Mouse (Mus musculus) lung, embryonic 16.5 days (tissue): ENCODE results near the gene Pln. TPM values are rescaled to one million over a fixed set of nuclear protein-coding genes. Genes with fewer than 3 reads are reported as not detected.
A peak's percentile ranks its signal among the peaks of the same experiment; 100 is the strongest.

Source experiments
- ATAC-seq: fragments of 200-750 bp; cut with Nextera tagmentation; 2 replicates; pipeline ENCODE4 v1.8.0; 2017; ENCODE audit warnings: low read depth, mild to moderate bottlenecking, moderate library complexity
- H3K27ac ChIP-seq: fragments of 300-500 bp; sonication (generic); 2 replicates; pipeline ENCODE4 v1.5.1; 2014; ENCODE audit warnings: mild to moderate bottlenecking, control low read depth, low read length
- H3K27me3 ChIP-seq: fragments of 300-500 bp; sonication (generic); 2 replicates; pipeline ENCODE4 v1.6.1; 2014; ENCODE audit warnings: low read depth, low read length, mixed read lengths; ENCODE audit not compliant: control insufficient read depth, insufficient read depth
- H3K36me3 ChIP-seq: fragments of 300-500 bp; sonication (generic); 2 replicates; pipeline ENCODE4 v1.6.1; 2014; ENCODE audit warnings: low read length; ENCODE audit not compliant: control insufficient read depth, insufficient read depth
- H3K4me1 ChIP-seq: fragments of 300-500 bp; sonication (generic); replicated peaks from 2 replicates; pipeline ENCODE4 v1.6.1; 2014; ENCODE audit warnings: low read length, mixed read lengths; ENCODE audit not compliant: control insufficient read depth, insufficient read depth
- H3K4me2 ChIP-seq: fragments of 300-500 bp; sonication (generic); 2 replicates; pipeline ENCODE4 v1.6.1; 2014; ENCODE audit warnings: low read depth, low read length, control low read depth
- H3K4me3 ChIP-seq: fragments of 300-500 bp; sonication (generic); 2 replicates; pipeline ENCODE4 v1.5.1; 2014; ENCODE audit warnings: mild to moderate bottlenecking, low read length, control low read depth
- H3K9ac ChIP-seq: fragments of 300-500 bp; sonication (generic); 2 replicates; pipeline ENCODE4 v1.6.1; 2014; ENCODE audit warnings: low read length, control low read depth
- H3K9me3 ChIP-seq: fragments of 300-500 bp; sonication (generic); 2 replicates; pipeline ENCODE4 v1.6.1; 2016; ENCODE audit warnings: low read length; ENCODE audit not compliant: control insufficient read depth
- WGBS: fragments of 180-500 bp; shearing (Covaris S2); extraction: QIAGEN DNeasy Blood & Tissue Kit; methylation state at CpG from one replicate; pipeline ENCODE4 v1.1.7; 2014; 5-methylcytosine and 5-hydroxymethylcytosine counted together
- polyA plus RNA-seq: library from polyadenylated mRNA; unstranded; fragments of >200 nt; fragmentation: Nextera tagmentation; extraction: Ambion mirVana; gene quantifications from 2 replicates; pipeline ENCODE4 v1.2.1, GENCODE M21; 2015

The Pln gene
- polyA plus RNA-seq: 3.5 and 5.2 TPM in 2 replicates

GRCm38 (mm10) chr10:53337162-53337923 is at the start of gene Pln:
TSS of gene Pln (plus strand) at chr10:53337667.
- Histone ChIP-seq H3K4me2 (no peak within 1 kb of the TSS), H3K27me3 (no peaks in the 10 kb centered on the region), H3K9ac (no peak within 1 kb of the TSS), H3K4me3 (no peak within 1 kb of the TSS), H3K4me1 (0 out of 2 replicates have a peak, but pooled peaks cover 9% of the 10 kb centered on the region), H3K36me3 (no peaks in the 10 kb centered on the region), H3K27ac (no peak within 1 kb of the TSS), H3K9me3 (no peaks in the 10 kb centered on the region)
- ATAC-seq: no peak
- WGBS: 66% methylated on average over 6 of the region's 6 CpGs

- no peak for ATAC-seq
- H3K4me1 ChIP-seq: no peaks in the 10 kb centered on the region
- H3K9ac ChIP-seq: no peak overlapping the region
- no peaks in the 10 kb centered on the region for H3K9me3 ChIP-seq
- no peak overlapping the region for H3K4me3 ChIP-seq
- no peak overlapping the region for H3K4me2 ChIP-seq
- 50% methylated on average over 3 of the region's 3 CpGs for WGBS
- H3K27me3 ChIP-seq: no peaks in the 10 kb centered on the region
- no peaks in the 10 kb centered on the region for H3K36me3 ChIP-seq
- no peak overlapping the region for H3K27ac ChIP-seq
Observed at GRCm38 (mm10) chr10:53305867-53306266, 31.6 kb upstream of the Pln start.

- H3K9me3 ChIP-seq: no peaks in the 10 kb centered on the region
- no peak for ATAC-seq
- no peaks in the 10 kb centered on the region for H3K27me3 ChIP-seq
- no peak overlapping the region for H3K9ac ChIP-seq
- H3K4me1 ChIP-seq: no peaks in the 10 kb centered on the region
- H3K27ac ChIP-seq: no peak overlapping the region
- H3K4me3 ChIP-seq: no peak overlapping the region
- 91% methylated on average over 3 of the region's 3 CpGs for WGBS
- H3K4me2 ChIP-seq: no peak overlapping the region
- H3K36me3 ChIP-seq: no peaks in the 10 kb centered on the region
Observed at GRCm38 (mm10) chr10:53306674-53307073, 30.8 kb upstream of the Pln start.

GRCm38 (mm10) chr10:53323367-53323766 is 14.1 kb upstream of the Pln start:
- Histone ChIP-seq H3K9ac (no peak overlapping the region), H3K9me3 (no peaks in the 10 kb centered on the region), H3K36me3 (no peaks in the 10 kb centered on the region), H3K4me3 (no peak overlapping the region), H3K4me2 (no peak overlapping the region), H3K4me1 (0 out of 2 replicates have a peak, but pooled peaks cover 6% of the 10 kb centered on the region), H3K27me3 (no peaks in the 10 kb centered on the region), H3K27ac (no peak overlapping the region)
- no peak for ATAC-seq

GRCm38 (mm10) chr10:53324663-53325062 is 12.8 kb upstream of the Pln start:
- Histone ChIP-seq H3K27me3 (no peaks in the 10 kb centered on the region), H3K27ac (peak overlapping the region; percentile 25; the same call in 1 of the 2 replicates), H3K9me3 (no peaks in the 10 kb centered on the region), H3K4me3 (no peak overlapping the region), H3K9ac (no peak overlapping the region), H3K4me1 (0 out of 2 replicates have a peak, but pooled peaks cover 6% of the 10 kb centered on the region), H3K36me3 (no peaks in the 10 kb centered on the region), H3K4me2 (no peak overlapping the region)
- peak; percentile 95 for ATAC-seq
- WGBS: 17% methylated on average over 1 of the region's 1 CpGs

GRCm38 (mm10) chr10:53326367-53326766 is 11.1 kb upstream of the Pln start:
- 0 out of 2 replicates have a peak, but pooled peaks cover 6% of the 10 kb centered on the region for H3K4me1 ChIP-seq
- H3K4me3 ChIP-seq: no peak overlapping the region
- no peak overlapping the region for H3K4me2 ChIP-seq
- no peak overlapping the region for H3K27ac ChIP-seq
- H3K27me3 ChIP-seq: no peaks in the 10 kb centered on the region
- H3K9me3 ChIP-seq: no peaks in the 10 kb centered on the region
- ATAC-seq: no peak
- no peak overlapping the region for H3K9ac ChIP-seq
- no peaks in the 10 kb centered on the region for H3K36me3 ChIP-seq

- no peak overlapping the region for H3K4me3 ChIP-seq
- WGBS: 62% methylated on average over 3 of the region's 3 CpGs
- H3K9ac ChIP-seq: no peak overlapping the region
- ATAC-seq: no peak
- no peak overlapping the region for H3K4me2 ChIP-seq
- H3K36me3 ChIP-seq: no peaks in the 10 kb centered on the region
- H3K27ac ChIP-seq: no peak overlapping the region
- no peaks in the 10 kb centered on the region for H3K27me3 ChIP-seq
- no peaks in the 10 kb centered on the region for H3K9me3 ChIP-seq
- H3K4me1 ChIP-seq: 0 out of 2 replicates have a peak, but pooled peaks cover 6% of the 10 kb centered on the region
Observed at GRCm38 (mm10) chr10:53329257-53329656, 8.2 kb upstream of the Pln start.

GRCm38 (mm10) chr10:53332752-53333151 is 4.7 kb upstream of the Pln start:
- 41% methylated on average over 2 of the region's 2 CpGs for WGBS
- Histone ChIP-seq H3K27ac (no peak overlapping the region), H3K4me1 (0 out of 2 replicates have a peak, but pooled peaks cover 9% of the 10 kb centered on the region), H3K4me2 (no peak overlapping the region), H3K27me3 (no peaks in the 10 kb centered on the region), H3K36me3 (no peaks in the 10 kb centered on the region), H3K4me3 (no peak overlapping the region), H3K9ac (no peak overlapping the region), H3K9me3 (no peaks in the 10 kb centered on the region)
- no peak for ATAC-seq

GRCm38 (mm10) chr10:53335266-53335665 is 2.2 kb upstream of the Pln start:
- H3K9me3 ChIP-seq: no peaks in the 10 kb centered on the region
- WGBS: 80% methylated on average over 2 of the region's 2 CpGs
- H3K4me3 ChIP-seq: no peak overlapping the region
- no peak overlapping the region for H3K4me2 ChIP-seq
- H3K36me3 ChIP-seq: no peaks in the 10 kb centered on the region
- H3K27ac ChIP-seq: no peak overlapping the region
- no peak for ATAC-seq
- H3K4me1 ChIP-seq: 0 out of 2 replicates have a peak, but pooled peaks cover 9% of the 10 kb centered on the region
- no peaks in the 10 kb centered on the region for H3K27me3 ChIP-seq
- no peak overlapping the region for H3K9ac ChIP-seq
